ENCODE assay signal across 28 mouse cellular contexts in genomic region chr11:100124901-100125300, GRCm38 (mm10). TPM values are rescaled to one million over a fixed set of nuclear protein-coding genes. Genes with fewer than 3 reads are reported as not detected.
"Had no signal": no experiment of that assay in that cellular context is flagged by ENCODE, and none has a peak within 500 bp of the region (broad histone marks: within the 10 kb centered on the region; RNA-seq: fewer than 3 reads in every experiment).

No protein-coding gene starts in this region.

- ATAC-seq: midbrain, embryonic 13.5 days; midbrain, embryonic 15.5 days had no signal

- H3K4me3 ChIP-seq: midbrain, embryonic 10.5 days; midbrain, embryonic 13.5 days; midbrain, embryonic 15.5 days; neural tube, embryonic 13.5 days; neural tube, embryonic 15.5 days had no signal

- DNase-seq: lung, adult 18-20 months; lung, embryonic 14.5 days; lung, postnatal 14 days; lung, postnatal 4 days; retina, postnatal 1 day; right cerebral cortex, adult 18-20 months; right cerebral cortex, postnatal 25 days; right cerebral cortex, postnatal 4 days; spleen, adult 18-20 months; thymus, adult 2 months; thymus, postnatal 25 days; thymus, postnatal 4 days had no signal

- H3K4me1 ChIP-seq: midbrain, embryonic 10.5 days; midbrain, embryonic 13.5 days; midbrain, embryonic 15.5 days; neural tube, embryonic 13.5 days; neural tube, embryonic 15.5 days had no signal

- H3K9ac ChIP-seq: liver, embryonic 14.5 days; lung, embryonic 14.5 days; midbrain, embryonic 13.5 days; midbrain, embryonic 15.5 days; neural tube, embryonic 13.5 days; neural tube, embryonic 15.5 days had no signal

- H3K4me2 ChIP-seq: lung, embryonic 14.5 days; midbrain, embryonic 13.5 days; midbrain, embryonic 15.5 days; neural tube, embryonic 13.5 days; neural tube, embryonic 15.5 days had no signal

- H3K36me3 ChIP-seq: midbrain, embryonic 10.5 days; midbrain, embryonic 13.5 days; midbrain, embryonic 15.5 days; neural tube, embryonic 13.5 days; neural tube, embryonic 15.5 days had no signal

- H3K27ac ChIP-seq: liver, embryonic 14.5 days; midbrain, embryonic 10.5 days; midbrain, embryonic 13.5 days; midbrain, embryonic 15.5 days; neural tube, embryonic 13.5 days; neural tube, embryonic 15.5 days had no signal

- H3K9me3 ChIP-seq: midbrain, embryonic 10.5 days; midbrain, embryonic 13.5 days; midbrain, embryonic 15.5 days; neural tube, embryonic 13.5 days; neural tube, embryonic 15.5 days had no signal

- H3K27me3 ChIP-seq: midbrain, embryonic 13.5 days; midbrain, embryonic 15.5 days; neural tube, embryonic 13.5 days; neural tube, embryonic 15.5 days had no signal

RNA-seq across cellular contexts. Expression of gene Krt13, which starts 3.5 kb away (rescaled TPM):
- total RNA-seq: megakaryocyte, adult 5-6 weeks; megakaryocyte-erythroid progenitor cell, adult 5-6 weeks; midbrain, postnatal 0 days; monocyte, adult 5-6 weeks had no signal
- polyA plus RNA-seq: liver, embryonic 16.5 days; lung, embryonic 14.5 days; midbrain, embryonic 10.5 days; midbrain, embryonic 15.5 days; midbrain, postnatal 0 days; neural tube, embryonic 11.5 days; neural tube, embryonic 13.5 days; small intestine, adult 2 months; testis, adult 2 months had no signal

RNA-seq across cellular contexts. Expression of gene Krt15, which starts 10.8 kb away (rescaled TPM):
- total RNA-seq: megakaryocyte, adult 5-6 weeks; megakaryocyte-erythroid progenitor cell, adult 5-6 weeks; monocyte, adult 5-6 weeks had no signal

RNA-seq across cellular contexts. Expression of gene Krt36, which starts 19.5 kb away (rescaled TPM):
- total RNA-seq: megakaryocyte, adult 5-6 weeks; megakaryocyte-erythroid progenitor cell, adult 5-6 weeks; monocyte, adult 5-6 weeks had no signal
- polyA plus RNA-seq: liver, embryonic 14.5 days; liver, embryonic 16.5 days; midbrain, embryonic 10.5 days; midbrain, embryonic 13.5 days; midbrain, embryonic 15.5 days; midbrain, postnatal 0 days; neural tube, embryonic 11.5 days; neural tube, embryonic 13.5 days; neural tube, embryonic 15.5 days; small intestine, adult 2 months; testis, adult 2 months had no signal

RNA-seq across cellular contexts. Expression of gene Krt19, which starts 23.6 kb away (rescaled TPM):
- total RNA-seq: megakaryocyte, adult 5-6 weeks; megakaryocyte-erythroid progenitor cell, adult 5-6 weeks; monocyte, adult 5-6 weeks had no signal

RNA-seq across cellular contexts. Expression of gene Krt35, which starts 28.9 kb away (rescaled TPM):
- total RNA-seq: megakaryocyte, adult 5-6 weeks; megakaryocyte-erythroid progenitor cell, adult 5-6 weeks; monocyte, adult 5-6 weeks had no signal
- polyA plus RNA-seq: liver, embryonic 14.5 days; liver, embryonic 16.5 days; lung, embryonic 14.5 days; lung, embryonic 16.5 days; midbrain, embryonic 10.5 days; midbrain, embryonic 13.5 days; midbrain, embryonic 15.5 days; midbrain, postnatal 0 days; neural tube, embryonic 11.5 days; neural tube, embryonic 13.5 days; small intestine, adult 2 months; stomach, embryonic 14.5 days; testis, adult 2 months had no signal
